Comparison of ENCODE assay signal across 26 mouse cellular contexts in the genomic region with DNA sequence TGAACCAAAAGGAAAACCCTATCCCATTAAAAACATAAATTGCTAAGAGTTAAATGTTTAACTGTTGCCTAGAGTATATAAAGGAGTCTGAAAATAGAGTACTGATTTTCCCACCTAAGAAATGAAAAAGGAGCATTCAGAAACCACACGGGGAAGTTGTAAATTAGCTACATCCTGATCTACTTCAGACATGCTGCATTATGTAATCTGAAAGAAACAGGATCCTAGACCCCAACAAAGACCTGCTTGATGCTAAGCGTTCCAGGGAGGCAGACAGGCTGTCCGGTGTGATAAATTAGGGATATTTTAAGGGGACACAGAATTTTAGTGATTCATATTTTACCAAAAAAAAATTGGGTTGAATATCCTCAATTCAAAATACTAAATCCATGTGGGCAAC.
DNase-seq lines count a peak whose midpoint lies in the region; ATAC-seq lines count a peak whose summit lies in the region.
"Had no signal": no experiment of that assay in that cellular context is flagged by ENCODE, and none has a peak within 500 bp of the region (broad histone marks: within the 10 kb centered on the region; RNA-seq: fewer than 3 reads in every experiment).

No protein-coding gene starts in this region.

- WGBS in embryonic facial prominence, embryonic 11.5 days: 32% methylated on average over 3 of the region's 3 CpGs
- 52% methylated on average over 3 of the region's 3 CpGs for WGBS in embryonic facial prominence, embryonic 10.5 days
- WGBS in neural tube, embryonic 15.5 days: 68% methylated on average over 3 of the region's 3 CpGs

- H3K4me2 ChIP-seq in embryonic facial prominence, embryonic 11.5 days (ENCODE audit: low read depth, low read length): no peak overlapping the region
- no peak overlapping the region for H3K4me2 ChIP-seq in neural tube, embryonic 15.5 days
- H3K4me2 ChIP-seq: embryonic facial prominence, embryonic 13.5 days; forebrain, embryonic 12.5 days had no signal

- no peaks in the 10 kb centered on the region for H3K4me1 ChIP-seq in embryonic facial prominence, embryonic 11.5 days (ENCODE audit: control insufficient read depth, insufficient read depth, low read length)
- no peaks in the 10 kb centered on the region for H3K4me1 ChIP-seq in embryonic facial prominence, embryonic 10.5 days
- no peaks in the 10 kb centered on the region for H3K4me1 ChIP-seq in neural tube, embryonic 15.5 days
- H3K4me1 ChIP-seq: embryonic facial prominence, embryonic 13.5 days; forebrain, embryonic 10.5 days; forebrain, embryonic 12.5 days had no signal

- ATAC-seq in embryonic facial prominence, embryonic 11.5 days (replicated peaks; ENCODE audit: insufficient number of reproducible peaks, low FRiP score, low TSS enrichment, low read depth): no peak; the same call in 1 of the 2 replicates
- peak; percentile 48 to 75; a peak in 3 of 4 replicates for ATAC-seq in hematopoietic stem cell, adult 5-6 weeks (replicated peaks in 1 of 2; ENCODE audit: insufficient read depth in 1 of 2, low FRiP score in 2 of 2, low TSS enrichment in 1 of 2, low read depth in 1 of 2, poor library complexity in 2 of 2, severe bottlenecking in 2 of 2)
- no peak for ATAC-seq in neural tube, embryonic 15.5 days (ENCODE audit: low FRiP score)
- ATAC-seq: activated CD4-positive, CD25-positive, alpha-beta regulatory T cell, adult 4 months; CD4-positive, CD25-positive, alpha-beta regulatory T cell, adult 4 months; forebrain, embryonic 14.5 days; forebrain, embryonic 16.5 days; Patski had no signal

- peak; percentile 33 for DNase-seq in embryonic facial prominence, embryonic 11.5 days (ENCODE audit: low spot score)
- no peak for DNase-seq in embryonic facial prominence, embryonic 10.5 days (ENCODE audit: low spot score)
- DNase-seq in adrenal gland, postnatal 25 days: no peak
- DNase-seq: adrenal gland, adult 2 months; adrenal gland, postnatal 10 days; adrenal gland, postnatal 36 days; B cell, adult 2 months; cerebellum, adult 11-12 months; cerebellum, adult 2 months; cerebellum, adult 9-10 months; cerebellum, postnatal 10 days; cerebellum, postnatal 25 days; embryo, embryonic 11 days had no signal

- H3K9ac ChIP-seq in embryonic facial prominence, embryonic 11.5 days (replicated peaks; ENCODE audit: low read length): no peak overlapping the region
- no peak overlapping the region for H3K9ac ChIP-seq in neural tube, embryonic 15.5 days (replicated peaks)
- H3K9ac ChIP-seq: embryonic facial prominence, embryonic 13.5 days; forebrain, embryonic 12.5 days had no signal

- H3K36me3 ChIP-seq in embryonic facial prominence, embryonic 11.5 days (replicated peaks; ENCODE audit: control insufficient read depth, insufficient read depth, low read depth, low read length): no peaks in the 10 kb centered on the region
- no peaks in the 10 kb centered on the region for H3K36me3 ChIP-seq in embryonic facial prominence, embryonic 10.5 days (replicated peaks)
- no peaks in the 10 kb centered on the region for H3K36me3 ChIP-seq in neural tube, embryonic 15.5 days
- H3K36me3 ChIP-seq: embryonic facial prominence, embryonic 13.5 days; forebrain, embryonic 10.5 days; forebrain, embryonic 12.5 days; G1E had no signal

- H3K4me3 ChIP-seq in embryonic facial prominence, embryonic 11.5 days (ENCODE audit: low read depth, low read length): no peak overlapping the region
- H3K4me3 ChIP-seq in embryonic facial prominence, embryonic 10.5 days: no peak overlapping the region
- H3K4me3 ChIP-seq in neural tube, embryonic 15.5 days (replicated peaks): no peak overlapping the region
- H3K4me3 ChIP-seq: embryonic facial prominence, embryonic 13.5 days; erythroblast, embryonic 14.5 days; forebrain, embryonic 10.5 days; forebrain, embryonic 12.5 days had no signal

- no peaks in the 10 kb centered on the region for H3K27me3 ChIP-seq in embryonic facial prominence, embryonic 11.5 days (ENCODE audit: control insufficient read depth, insufficient read depth, low read length)
- H3K27me3 ChIP-seq in embryonic facial prominence, embryonic 10.5 days (replicated peaks; ENCODE audit: low read depth, poor library complexity, severe bottlenecking): no peaks in the 10 kb centered on the region
- no peaks in the 10 kb centered on the region for H3K27me3 ChIP-seq in neural tube, embryonic 15.5 days (replicated peaks)
- H3K27me3 ChIP-seq: CH12.LX; embryonic facial prominence, embryonic 13.5 days; forebrain, embryonic 12.5 days; Patski had no signal

- no peaks in the 10 kb centered on the region for H3K9me3 ChIP-seq in embryonic facial prominence, embryonic 11.5 days (replicated peaks; ENCODE audit: control insufficient read depth, low read length)
- no peaks in the 10 kb centered on the region for H3K9me3 ChIP-seq in embryonic facial prominence, embryonic 10.5 days
- H3K9me3 ChIP-seq in neural tube, embryonic 15.5 days (replicated peaks): no peaks in the 10 kb centered on the region
- H3K9me3 ChIP-seq: embryonic facial prominence, embryonic 13.5 days; forebrain, embryonic 10.5 days; forebrain, embryonic 12.5 days; G1E had no signal

- no peak overlapping the region for H3K27ac ChIP-seq in embryonic facial prominence, embryonic 11.5 days (replicated peaks; ENCODE audit: low read depth, low read length)
- H3K27ac ChIP-seq in embryonic facial prominence, embryonic 10.5 days (replicated peaks): no peak overlapping the region
- H3K27ac ChIP-seq in neural tube, embryonic 15.5 days (replicated peaks): no peak overlapping the region
- H3K27ac ChIP-seq: embryonic facial prominence, embryonic 13.5 days; forebrain, embryonic 10.5 days; forebrain, embryonic 12.5 days had no signal

Comparison
In these comparisons a context has a peak if more than half of its experiments do, and no peak if none do; other contexts are left out.
1. ATAC-seq: peak in hematopoietic stem cell, adult 5-6 weeks (2 of 2); none in embryonic facial prominence, embryonic 11.5 days (single experiment) and neural tube, embryonic 15.5 days (single experiment).